Mouse (Mus musculus) layer of hippocampus, postnatal 25 days (tissue): ENCODE measurements around the gene Pigk. TPM values are rescaled to one million over a fixed set of nuclear protein-coding genes. Genes with fewer than 3 reads are reported as not detected.

Experiments used
- DNase-seq, 2 experiments: peaks; one replicate each; pipeline ENCODE4 v3.0.0; 2022; ENCODE audit warnings: mixed read lengths in 2 of 2, low spot score in 1 of 2; ENCODE audit errors: extremely low spot score in 1 of 2
- total RNA-seq, 2 experiments: library from RNA; stranded (reverse); gene quantifications; 2 replicates each; pipeline ENCODE4 v1.2.3; 2021

Gene Pigk
- total RNA-seq, 2 experiments from 2014 or later = 45.1 to 47.1 TPM

GRCm38 (mm10) chr3:152831974-152832373 is 118.1 kb downstream of the Pigk start:
- DNase-seq = no peak

DNA sequence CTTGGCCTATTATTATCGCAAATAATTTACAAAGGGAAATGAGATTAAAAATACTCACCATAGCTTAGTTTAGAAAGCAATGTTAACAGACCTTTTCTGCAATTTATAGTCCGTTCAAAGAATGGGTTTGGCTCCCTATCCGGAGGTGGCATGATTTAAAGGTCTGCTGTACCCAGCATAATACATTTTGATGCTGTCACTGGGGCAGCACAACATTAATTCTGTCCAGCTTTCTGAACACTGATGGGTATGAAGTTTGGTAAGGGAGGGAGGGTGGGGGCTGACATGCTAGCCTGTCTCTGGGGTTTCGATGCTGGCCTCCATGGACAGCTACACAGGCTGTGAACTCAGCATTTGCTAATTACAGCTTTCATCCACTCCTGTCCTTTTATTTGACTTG is 118.5 kb downstream of the Pigk start:
- DNase-seq = no peak

GRCm38 (mm10) chr3:152837407-152837806 is 123.5 kb downstream of the Pigk start:
- no peak for DNase-seq

GRCm38 (mm10) chr3:152837938-152838337 is 124.0 kb downstream of the Pigk start:
- no peak for DNase-seq

DNA sequence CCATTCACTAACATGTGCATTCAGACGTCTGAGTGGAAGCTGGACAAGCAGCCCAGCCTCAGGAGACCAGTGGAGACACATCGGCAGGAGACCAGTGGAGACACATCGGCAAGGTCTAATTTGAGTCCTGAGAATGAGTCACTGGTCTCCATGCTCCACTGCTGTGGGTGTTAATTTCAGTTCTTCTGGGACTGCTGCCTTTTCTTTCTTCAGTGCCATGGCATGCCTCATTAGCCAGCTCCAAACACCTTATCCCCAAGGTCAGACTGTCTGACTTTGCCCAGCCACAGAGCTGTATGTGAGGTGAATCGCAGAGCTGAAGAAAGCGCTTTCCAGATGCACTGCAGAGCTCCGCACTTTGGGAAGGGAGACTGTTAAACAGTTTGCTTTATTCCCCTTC is 127.4 kb downstream of the Pigk start:
- DNase-seq = no peak

DNA sequence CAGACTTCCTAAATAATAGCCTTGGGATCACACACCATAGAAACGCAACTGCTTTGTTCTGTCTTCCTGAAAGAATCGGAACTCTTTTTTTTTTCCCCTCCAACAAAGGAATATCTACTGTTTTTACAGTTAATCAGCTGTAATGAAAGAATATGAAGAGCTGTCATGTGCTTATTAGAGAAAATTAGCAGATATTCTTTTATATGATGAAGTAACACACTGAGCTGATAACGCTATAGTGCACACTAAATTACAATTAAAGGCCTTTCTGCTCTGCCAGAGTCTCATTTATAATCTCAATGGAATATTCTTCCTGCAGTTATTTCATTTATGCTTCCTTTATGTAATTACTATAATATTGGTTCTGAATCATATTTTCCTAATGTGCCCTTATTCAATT is 128.7 kb downstream of the Pigk start:
- no peak for DNase-seq

DNA sequence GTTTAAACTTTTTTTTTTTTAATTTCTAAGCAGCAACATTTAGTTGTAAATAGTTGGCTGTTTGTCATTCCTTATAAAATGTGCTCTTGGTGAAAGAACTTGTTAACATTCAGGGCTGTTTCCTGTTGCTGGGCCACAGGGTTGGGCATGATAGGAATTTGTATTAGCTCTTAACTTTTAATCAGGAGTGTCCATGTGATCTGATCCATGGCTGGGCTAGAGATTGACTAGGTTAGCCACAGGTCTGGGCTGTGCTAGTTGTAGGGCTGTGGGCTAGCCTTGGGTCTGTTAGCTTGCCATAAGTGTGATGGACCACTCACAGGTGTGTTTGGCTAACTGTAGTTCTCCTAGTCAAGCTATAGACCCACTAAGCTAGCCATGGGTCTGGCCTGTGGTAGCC is 130.0 kb downstream of the Pigk start:
- DNase-seq = no peak

GRCm38 (mm10) chr3:152855006-152855614 is 141.2 kb downstream of the Pigk start:
- DNase-seq = no peak

DNA sequence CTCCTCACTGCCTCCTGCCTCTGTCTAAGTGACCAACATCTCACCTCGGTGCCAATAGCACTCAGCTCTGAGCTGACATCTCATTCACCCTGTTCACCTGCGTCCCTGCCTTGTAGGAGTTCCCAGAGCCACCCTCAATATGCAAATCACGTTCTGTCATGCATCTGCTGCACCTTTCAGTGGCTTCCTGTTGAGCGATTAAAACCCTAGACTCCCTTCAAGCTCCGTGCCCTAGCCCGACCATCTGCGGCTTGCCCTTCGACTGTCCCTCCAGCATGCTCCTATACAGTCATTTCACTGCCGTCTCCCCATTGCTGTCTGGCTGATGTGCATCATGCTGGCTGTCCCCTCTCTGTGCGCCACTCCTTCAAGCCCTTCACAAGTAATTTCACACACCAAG is 142.2 kb downstream of the Pigk start:
- DNase-seq = no peak

- no peak for DNase-seq
Measured at GRCm38 (mm10) chr3:152861450-152861849, 147.6 kb downstream of the Pigk start.

DNA sequence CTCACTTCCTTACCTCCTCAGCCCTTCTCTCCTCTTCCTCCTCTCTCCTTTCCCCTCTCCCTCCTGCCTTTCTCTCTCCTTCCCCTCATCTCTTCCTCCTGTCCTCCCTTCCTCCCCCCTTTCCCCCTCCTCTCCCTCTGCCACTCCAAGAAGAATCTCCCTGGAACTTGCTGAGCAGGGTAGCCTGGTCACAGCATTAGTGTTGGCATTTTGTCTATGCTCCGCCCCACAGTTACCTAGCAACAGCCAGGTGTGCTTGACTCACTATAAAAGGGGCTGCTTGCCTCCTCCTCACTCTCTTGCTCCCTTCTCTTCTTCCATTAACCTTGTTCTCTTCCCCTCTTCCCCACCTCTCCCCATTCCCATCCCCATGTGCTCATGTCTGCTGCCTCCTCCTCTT is 148.1 kb downstream of the Pigk start:
- DNase-seq = no peak

DNA sequence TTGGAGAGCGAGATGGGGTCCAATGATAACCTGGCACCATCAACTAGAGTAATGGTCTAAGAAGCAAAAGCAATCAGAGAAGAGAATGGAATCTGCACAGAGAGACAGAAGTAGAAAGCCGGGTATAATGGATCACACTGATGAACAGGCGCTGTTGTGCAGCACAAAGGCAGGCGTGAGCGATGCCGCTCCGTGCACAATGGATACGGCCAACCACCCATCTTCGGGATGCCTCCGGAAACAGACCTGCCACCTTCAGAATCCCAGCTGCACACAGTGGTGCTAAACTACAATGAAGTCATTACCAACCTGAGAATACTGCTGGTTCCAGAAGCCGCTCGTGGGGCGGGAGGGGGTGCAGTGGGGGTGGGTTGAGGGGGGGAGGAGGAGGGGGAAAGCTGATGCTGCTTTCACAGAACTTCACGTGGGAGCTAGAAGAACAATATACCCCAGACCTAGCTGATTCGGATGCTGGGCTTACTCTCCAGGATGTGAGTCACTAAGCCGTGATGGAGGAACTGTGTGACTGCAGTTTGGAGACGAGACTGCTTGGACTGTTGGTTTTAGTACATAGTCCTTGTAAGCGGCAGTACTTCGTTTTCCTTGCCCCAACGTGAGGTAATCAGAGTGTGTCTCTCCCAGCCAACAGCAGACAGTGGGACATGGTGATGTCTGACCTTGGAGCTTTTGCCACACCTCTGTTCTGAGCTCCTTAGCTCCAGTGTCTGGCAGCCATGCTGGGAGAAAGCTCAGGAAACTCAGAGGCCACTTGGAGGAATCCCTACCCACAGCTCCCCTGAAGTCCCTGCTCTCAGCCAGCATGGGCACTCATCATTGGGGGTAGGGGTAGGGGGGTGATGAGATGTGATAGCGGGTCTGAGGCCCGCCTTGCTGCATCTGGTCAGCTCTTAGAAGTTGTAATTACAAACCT is 152.4 kb downstream of the Pigk start:
- DNase-seq = no peak

- DNase-seq = no peak
Measured at GRCm38 (mm10) chr3:152867654-152868525, 154.0 kb downstream of the Pigk start.

DNA sequence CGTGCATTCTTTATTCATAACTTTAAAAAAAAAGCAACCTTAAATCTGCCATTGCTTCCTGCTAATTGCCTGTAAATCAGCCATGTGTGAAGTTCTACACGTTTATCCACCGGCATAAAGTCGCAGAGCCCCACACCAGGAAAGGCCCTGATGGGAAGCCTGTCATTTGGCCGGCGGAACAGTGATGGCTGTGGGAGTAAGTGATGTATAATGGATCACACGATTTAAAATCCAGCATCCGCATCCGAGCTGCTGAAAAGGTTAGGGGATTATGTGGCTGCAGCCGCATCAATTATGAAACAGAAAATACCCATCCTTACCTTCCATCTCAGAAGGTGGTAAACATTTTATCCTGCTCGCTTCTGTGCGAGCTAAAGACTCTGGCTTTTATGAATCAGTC is 158.2 kb downstream of the Pigk start:
- DNase-seq = no peak

DNA sequence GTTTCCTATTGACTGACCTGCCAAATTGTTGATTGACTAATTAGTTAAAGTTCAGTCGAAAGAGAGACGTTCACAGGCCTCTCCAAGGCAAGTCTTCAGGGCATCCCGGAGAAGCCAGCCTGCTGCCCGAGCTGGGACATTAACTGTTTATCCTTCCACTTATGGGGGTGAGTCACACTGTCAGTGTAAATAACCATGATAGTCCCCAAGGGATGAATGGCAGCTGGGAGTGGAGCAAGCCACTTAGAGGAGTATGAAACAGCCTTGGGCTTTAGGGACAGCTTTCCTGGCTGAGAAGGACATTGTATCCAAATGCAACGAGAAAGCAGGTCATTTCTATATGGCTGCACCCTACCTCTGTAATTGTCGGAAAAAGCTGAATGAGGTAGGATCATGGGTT is 158.7 kb downstream of the Pigk start:
- DNase-seq = no peak

- no peak for DNase-seq
Measured at GRCm38 (mm10) chr3:152874431-152875355, 160.8 kb downstream of the Pigk start.

GRCm38 (mm10) chr3:152875723-152876290 is 161.9 kb downstream of the Pigk start:
- no peak for DNase-seq

- no peak for DNase-seq
Measured at GRCm38 (mm10) chr3:152880121-152880835, 166.4 kb downstream of the Pigk start.

DNA sequence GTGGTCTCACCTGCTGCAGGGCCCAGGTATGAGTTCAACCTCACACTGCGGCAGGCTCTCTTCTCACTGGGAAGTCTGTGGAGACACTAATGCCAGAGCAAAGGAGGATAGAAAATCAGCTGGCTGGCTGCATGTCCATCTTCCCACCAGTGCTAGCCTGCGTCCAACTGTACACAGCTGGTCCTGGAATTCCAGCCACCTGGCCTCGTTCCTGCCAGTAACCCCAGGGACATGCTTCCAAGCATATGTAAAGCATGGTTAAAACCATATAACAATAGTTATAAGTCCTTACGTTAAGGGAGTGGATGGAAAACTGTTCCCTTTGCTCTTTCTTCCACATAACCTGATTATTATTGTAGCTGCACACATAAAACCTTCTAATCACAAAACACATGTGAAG is 167.8 kb downstream of the Pigk start:
- DNase-seq = no peak
